Mouse (Mus musculus) embryo, embryonic 9.5 days (tissue): ENCODE measurements around the gene Sec1.
A peak's percentile ranks its signal among the peaks of the same experiment; 100 is the strongest.

Source experiments
- DNase-seq: peaks from one replicate; pipeline ENCODE4 v3.0.0-alpha.2; 2017; ENCODE audit errors: extremely low spot score

Sec1 gene

GRCm38 (mm10) chr7:45641391-45642040 lies 52.7 kb downstream of the Sec1 start:
- DNase-seq = no peak

- DNase-seq = no peak
Observed at GRCm38 (mm10) chr7:45640191-45640957, 53.8 kb downstream of the Sec1 start.

- no peak for DNase-seq
Observed at GRCm38 (mm10) chr7:45639561-45640027, 54.6 kb downstream of the Sec1 start, which contains the start of gene Mamstr. TSS of gene Mamstr (plus strand) at chr7:45639977.

- peak; percentile 92 for DNase-seq
Observed at GRCm38 (mm10) chr7:45638623-45639401, 55.4 kb downstream of the Sec1 start.

DNA sequence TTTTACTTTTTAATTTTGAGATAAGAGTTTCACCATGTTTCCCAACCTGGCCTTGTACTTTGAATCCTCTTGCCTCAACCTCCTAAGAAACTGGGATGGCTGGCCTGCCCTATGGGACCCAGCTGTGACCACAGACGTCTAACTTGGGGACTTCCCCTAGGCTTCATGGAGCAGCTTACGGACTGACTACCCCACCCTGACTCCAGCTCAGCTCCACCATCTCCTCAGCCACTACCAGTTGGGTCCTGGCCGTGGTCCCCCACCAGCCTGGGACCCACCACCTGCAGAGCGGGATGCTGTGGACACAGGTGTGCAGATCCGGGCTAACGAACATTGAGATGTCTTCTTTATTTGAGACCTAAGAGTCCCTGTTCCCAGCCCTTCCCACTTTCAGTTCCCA lies 56.5 kb downstream of the Sec1 start:
- no peak for DNase-seq

DNA sequence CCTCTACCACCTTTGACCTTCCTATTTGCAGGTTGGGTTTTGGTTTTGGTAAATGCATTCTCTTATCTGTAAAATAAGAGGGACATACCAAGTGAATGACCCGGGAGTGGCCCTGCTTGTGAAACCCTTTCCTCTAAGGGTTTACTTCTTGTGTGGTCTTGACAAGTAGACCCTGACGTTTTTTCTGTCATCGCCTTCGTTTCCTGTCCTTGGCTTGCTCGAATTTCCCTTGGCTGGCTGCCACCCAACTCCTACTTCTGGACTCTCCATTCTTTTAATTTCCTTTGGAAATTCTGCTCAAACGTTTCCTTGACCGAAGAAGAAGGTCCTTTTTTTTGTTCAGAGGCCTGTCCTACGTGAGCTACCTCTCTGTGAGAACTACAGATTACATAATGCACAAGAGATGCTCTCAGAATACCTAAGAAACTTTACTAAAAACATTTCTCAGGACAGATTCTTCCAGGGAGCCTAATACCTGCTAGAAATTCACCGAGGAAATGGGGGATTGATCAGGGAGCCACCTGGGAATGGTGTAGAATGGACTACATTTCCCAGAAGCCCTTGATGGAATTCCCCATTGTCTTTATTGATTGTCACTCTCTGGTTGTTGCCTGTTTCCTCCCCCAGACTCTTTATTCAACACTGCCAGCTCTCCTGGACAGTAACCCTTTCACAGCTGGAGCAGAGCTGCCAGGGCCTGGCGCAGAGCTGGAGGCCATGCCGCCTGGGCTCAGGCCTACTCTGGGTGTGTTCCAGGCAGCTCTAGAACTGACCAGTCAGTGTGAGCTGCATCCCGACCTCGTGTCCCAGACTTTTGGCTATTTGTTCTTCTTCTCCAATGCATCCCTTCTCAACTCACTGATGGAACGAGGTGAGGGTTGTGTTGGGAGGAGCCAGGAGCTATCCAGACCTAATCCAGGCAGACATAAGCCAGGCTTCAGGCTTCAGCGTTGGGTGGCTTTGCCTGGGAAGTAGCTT lies 58.2 kb downstream of the Sec1 start:
- no peak for DNase-seq

- DNase-seq = no peak
Observed at GRCm38 (mm10) chr7:45634946-45635681, 59.1 kb downstream of the Sec1 start.

- DNase-seq = no peak
Observed at GRCm38 (mm10) chr7:45632499-45632898, 61.7 kb downstream of the Sec1 start.

DNA sequence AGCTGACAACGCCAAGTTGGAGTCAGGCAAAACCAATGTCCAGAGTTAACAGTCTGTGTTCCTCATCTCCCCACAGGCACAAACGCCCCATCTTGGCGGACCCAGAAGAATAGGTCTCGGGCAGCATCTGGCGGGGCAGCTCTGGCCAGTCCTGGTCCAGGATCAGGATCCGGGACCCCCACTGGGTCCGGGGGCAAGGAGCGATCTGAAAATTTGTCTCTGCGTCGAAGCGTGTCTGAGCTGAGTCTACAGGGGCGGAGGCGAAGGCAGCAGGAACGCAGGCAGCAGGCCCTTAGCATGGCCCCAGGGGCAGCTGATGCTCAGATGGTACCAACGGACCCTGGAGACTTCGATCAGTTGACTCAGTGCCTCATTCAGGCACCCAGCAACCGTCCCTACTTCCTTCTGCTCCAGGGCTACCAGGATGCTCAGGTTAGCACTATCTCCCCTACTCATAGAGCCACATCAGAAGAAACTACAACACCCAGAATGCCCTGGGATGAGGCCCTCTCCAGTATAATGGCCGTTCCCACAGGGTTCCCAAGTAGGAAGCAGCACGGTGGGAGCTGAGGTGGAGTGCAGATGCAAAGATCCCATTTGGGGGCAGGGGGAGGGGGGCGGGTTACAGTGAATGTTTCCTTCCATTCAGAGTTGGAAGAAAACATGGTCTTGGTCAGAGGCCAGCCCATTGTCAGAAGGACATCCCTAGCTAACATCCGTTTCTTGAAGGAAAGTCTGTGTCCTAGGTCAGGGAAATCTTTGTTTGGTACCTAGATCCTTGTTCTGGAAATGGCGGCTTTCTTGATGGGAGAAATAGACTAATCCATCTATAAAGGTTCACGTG lies 63.9 kb downstream of the Sec1 start:
- no peak for DNase-seq

GRCm38 (mm10) chr7:45628364-45629294 lies 65.6 kb downstream of the Sec1 start:
- peak; percentile 83 for DNase-seq
